In the genomic region with DNA sequence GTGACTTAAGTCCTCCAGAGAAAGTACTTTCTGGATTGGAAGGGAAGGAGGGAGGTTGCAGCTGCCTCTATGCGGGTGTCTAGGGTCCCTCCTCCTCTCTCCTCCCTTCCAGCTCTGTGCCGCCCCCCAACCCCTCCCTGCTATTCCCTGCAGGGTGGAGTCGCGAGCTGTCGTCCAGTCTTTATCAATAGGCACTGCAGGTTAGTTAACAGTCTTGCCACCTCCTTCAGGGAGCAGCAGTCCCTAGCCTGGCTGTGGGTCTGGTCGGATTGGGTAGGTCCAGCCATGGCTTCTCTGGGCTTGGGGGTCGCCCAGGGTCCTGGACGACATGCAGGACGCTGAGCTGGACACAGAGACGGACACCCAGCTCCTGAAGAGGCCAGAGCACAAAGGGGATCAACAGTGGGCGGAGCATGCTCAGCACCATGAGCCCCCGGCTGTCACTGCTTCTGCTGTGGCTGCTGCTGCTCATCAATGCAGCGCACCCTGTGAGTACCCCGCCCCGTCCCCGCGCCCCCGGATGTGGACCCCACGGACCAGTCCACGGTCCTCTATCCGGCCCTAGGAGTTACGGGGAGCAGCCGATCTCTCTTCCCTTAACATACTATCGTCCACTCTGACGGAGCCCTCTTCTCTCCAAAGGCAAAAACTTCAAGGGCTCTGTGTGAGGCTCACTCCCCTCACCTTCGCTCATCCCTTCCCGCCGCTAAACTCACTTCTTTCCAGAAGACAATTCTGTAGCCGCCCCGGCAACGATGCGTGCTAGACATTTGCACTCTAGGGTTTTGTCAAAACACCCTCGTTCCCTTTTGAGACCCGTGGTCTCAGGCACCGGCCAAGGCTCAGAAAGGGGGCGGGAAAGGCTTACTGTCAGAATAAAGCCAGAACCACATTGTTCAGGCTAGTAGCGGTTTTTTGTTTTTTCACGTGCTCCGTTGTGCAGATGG, we compare ENCODE assay signal across 8 mouse cellular contexts. TPM values are rescaled to one million over a fixed set of nuclear protein-coding genes. Genes with fewer than 3 reads are reported as not detected.
A peak's percentile ranks its signal among the peaks of the same experiment; 100 is the strongest.
DNase-seq lines count a peak whose midpoint lies in the region; ATAC-seq and TF ChIP-seq lines count a peak whose summit lies in the region.

A gene (plus strand): TSS at position 51 of the 947 bp plus-strand sequence.

- peaks cover 4% of the 10 kb centered on the region; the same call in 1 of the 2 replicates for H3K4me1 ChIP-seq in liver, embryonic 11.5 days (replicated peaks; ENCODE audit: control insufficient read depth, insufficient read depth, low read length)
- H3K4me1 ChIP-seq in embryonic facial prominence, embryonic 13.5 days: peaks cover 17% of the 10 kb centered on the region
- H3K4me1 ChIP-seq in limb, embryonic 11.5 days (ENCODE audit: control insufficient read depth, insufficient read depth, low read length): no peaks in the 10 kb centered on the region
- peaks cover 14% of the 10 kb centered on the region for H3K4me1 ChIP-seq in olfactory bulb, adult 2 months (ENCODE audit: control insufficient read depth, insufficient read depth, low read length)
- no peaks in the 10 kb centered on the region for H3K4me1 ChIP-seq in thymus, adult 2 months (replicated peaks; ENCODE audit: control insufficient read depth, insufficient read depth, low read length)

- peak; percentile 34; the same call in 1 of the 2 replicates for ATAC-seq in liver, embryonic 11.5 days (replicated peaks; ENCODE audit: low FRiP score)
- ATAC-seq in embryonic facial prominence, embryonic 13.5 days (ENCODE audit: insufficient number of reproducible peaks, insufficient read depth, low FRiP score, low TSS enrichment, low read depth): 0 out of 2 replicates have a peak, but pooled peaks have one; percentile 32
- peak; percentile 55; the same call in 1 of the 2 replicates for ATAC-seq in limb, embryonic 11.5 days (ENCODE audit: insufficient number of reproducible peaks, low FRiP score, low TSS enrichment, low read depth)
- ATAC-seq in CD4-positive, CD25-positive, alpha-beta regulatory T cell, adult 4 months: no peak

- no peak for TF ChIP-seq POLR2A in olfactory bulb, adult 2 months (IDR thresholded peaks at IDR 0.05; ENCODE audit: insufficient read depth, low read depth, low read length)
- TF ChIP-seq POLR2A in thymus, adult 2 months (IDR thresholded peaks at IDR 0.05; ENCODE audit: control insufficient read depth, extremely low read depth, insufficient read depth, low read length, poor library complexity): no peak

- H3K27me3 ChIP-seq in liver, embryonic 11.5 days (replicated peaks; ENCODE audit: control insufficient read depth, insufficient read depth, low read length): peaks cover 24% of the 10 kb centered on the region
- H3K27me3 ChIP-seq in embryonic facial prominence, embryonic 13.5 days: peaks cover 48% of the 10 kb centered on the region
- peaks cover 30% of the 10 kb centered on the region for H3K27me3 ChIP-seq in limb, embryonic 11.5 days (ENCODE audit: control insufficient read depth, insufficient read depth, low read length)
- peaks cover 6% of the 10 kb centered on the region; the same call in 1 of the 2 replicates for H3K27me3 ChIP-seq in thymus, adult 2 months (ENCODE audit: control insufficient read depth, insufficient read depth, low read length)

- peak; percentile 41 for DNase-seq in liver, embryonic 11.5 days (ENCODE audit: low spot score)
- DNase-seq in liver: no peak
- DNase-seq in limb, embryonic 11.5 days (ENCODE audit: low spot score): peak; percentile 51
- no peak for DNase-seq in gastrocnemius, adult 8-10 months (ENCODE audit: low spot score in 2 of 2)
- DNase-seq in thymus, adult 2 months: no peak

- 2% methylated on average over 39 of the region's 39 CpGs for WGBS in liver, embryonic 11.5 days
- 1% methylated on average over 39 of the region's 39 CpGs for WGBS in embryonic facial prominence, embryonic 13.5 days
- WGBS in limb, embryonic 11.5 days: 1% methylated on average over 37 of the region's 39 CpGs
- 3% methylated on average over 39 of the region's 39 CpGs for WGBS in olfactory bulb, adult 2 months
- WGBS in thymus, adult 2 months: 10% methylated on average over 39 of the region's 39 CpGs

- no peak within 1 kb of the TSS for H3K9ac ChIP-seq in liver, embryonic 11.5 days (ENCODE audit: low read depth, low read length)
- peak within 1 kb of the TSS; percentile 61 for H3K9ac ChIP-seq in embryonic facial prominence, embryonic 13.5 days
- peak within 1 kb of the TSS; percentile 27 for H3K9ac ChIP-seq in limb, embryonic 11.5 days (ENCODE audit: low read length)

- H3K4me2 ChIP-seq in liver, embryonic 11.5 days: peak within 1 kb of the TSS; percentile 65
- H3K4me2 ChIP-seq in embryonic facial prominence, embryonic 13.5 days: peak within 1 kb of the TSS; percentile 73
- H3K4me2 ChIP-seq in limb, embryonic 11.5 days (ENCODE audit: low read depth, severe bottlenecking): peak within 1 kb of the TSS; percentile 73

- H3K4me3 ChIP-seq in liver, embryonic 11.5 days (ENCODE audit: low read depth, low read length): peak within 1 kb of the TSS; percentile 34
- H3K4me3 ChIP-seq in embryonic facial prominence, embryonic 13.5 days: peak within 1 kb of the TSS; percentile 43
- peak within 1 kb of the TSS; percentile 35 for H3K4me3 ChIP-seq in limb, embryonic 11.5 days (ENCODE audit: low read depth, low read length)
- H3K4me3 ChIP-seq in olfactory bulb, adult 2 months (ENCODE audit: insufficient read depth, low read depth, low read length): peak within 1 kb of the TSS; percentile 4; the same call in 1 of the 2 replicates
- H3K4me3 ChIP-seq in thymus, adult 2 months (ENCODE audit: control insufficient read depth, insufficient read depth, low read length): no peak within 1 kb of the TSS

- H3K27ac ChIP-seq in liver, embryonic 11.5 days (ENCODE audit: low read depth, low read length): no peak within 1 kb of the TSS
- H3K27ac ChIP-seq in embryonic facial prominence, embryonic 13.5 days: no peak within 1 kb of the TSS
- no peak within 1 kb of the TSS for H3K27ac ChIP-seq in limb, embryonic 11.5 days (replicated peaks; ENCODE audit: low read depth, low read length)
- no peak within 1 kb of the TSS for H3K27ac ChIP-seq in olfactory bulb, adult 2 months (ENCODE audit: insufficient read depth, low read depth, low read length)
- no peak within 1 kb of the TSS for H3K27ac ChIP-seq in thymus, adult 2 months (ENCODE audit: control insufficient read depth, insufficient read depth, low read length)

- H3K9me3 ChIP-seq in liver, embryonic 11.5 days (ENCODE audit: control insufficient read depth, low read length): no peaks in the 10 kb centered on the region
- H3K9me3 ChIP-seq in embryonic facial prominence, embryonic 13.5 days: no peaks in the 10 kb centered on the region
- H3K9me3 ChIP-seq in limb, embryonic 11.5 days (ENCODE audit: control insufficient read depth, low read length): no peaks in the 10 kb centered on the region

- H3K36me3 ChIP-seq in liver, embryonic 11.5 days (ENCODE audit: control insufficient read depth, insufficient read depth, low read length): no peaks in the 10 kb centered on the region
- no peaks in the 10 kb centered on the region for H3K36me3 ChIP-seq in embryonic facial prominence, embryonic 13.5 days
- no peaks in the 10 kb centered on the region for H3K36me3 ChIP-seq in limb, embryonic 11.5 days (ENCODE audit: control insufficient read depth, insufficient read depth, low read length)
- H3K36me3 ChIP-seq in thymus, adult 2 months (ENCODE audit: control insufficient read depth, insufficient read depth, low read length): no peaks in the 10 kb centered on the region

- TF ChIP-seq CTCF in olfactory bulb, adult 2 months (IDR thresholded peaks at IDR 0.05; ENCODE audit: insufficient read depth, low read depth, low read length): no peak
- TF ChIP-seq CTCF in thymus, adult 2 months (IDR thresholded peaks at IDR 0.05; ENCODE audit: borderline replicate concordance, control insufficient read depth, extremely low read depth, insufficient read depth, low read length, poor library complexity): no peak

RNA-seq across cellular contexts. Expression of the gene that starts here (rescaled TPM):
- not detected in 2 replicates for polyA plus RNA-seq in liver, embryonic 11.5 days (2014; fragmentation: Nextera tagmentation; extraction: Ambion mirVana)
- 0.17 TPM in 1 of 2 replicates, not detected in the other for polyA plus RNA-seq in embryonic facial prominence, embryonic 13.5 days (2015; fragmentation: Nextera tagmentation; extraction: Ambion mirVana)
- not detected in 2 replicates for polyA plus RNA-seq in limb, embryonic 11.5 days (2014; fragmentation: Nextera tagmentation; extraction: Ambion mirVana)
- polyA plus RNA-seq in olfactory bulb, adult 2 months (2012; ENCODE audit: insufficient read depth, insufficient read length, low replicate concordance, missing spikeins): not detected in 2 replicates
- under 1 TPM in 1 of 2 experiments, not detected in 1; 0.34 TPM for polyA plus RNA-seq in CD4-positive, CD25-positive, alpha-beta regulatory T cell, adult 4 months (2017; shearing (Covaris generic))
- total RNA-seq in gastrocnemius, adult 8-10 months (2022): 1 to 10 TPM; 1.5 to 3.3 (median 2.6) TPM
- 0.96 TPM in 2 replicates for polyA plus RNA-seq in thymus, adult 2 months (2012; rRNA removed)

Comparison
In these comparisons a context has a peak if more than half of its experiments do, and no peak if none do; other contexts are left out.
1. Peak in DNase-seq, ATAC-seq, H3K4me3 ChIP-seq and H3K4me2 ChIP-seq in liver, embryonic 11.5 days; RNA of the gene not detected or under 1 TPM.
2. Peak in ATAC-seq, H3K4me3 ChIP-seq, H3K9ac ChIP-seq and H3K4me2 ChIP-seq in embryonic facial prominence, embryonic 13.5 days; RNA of the gene not detected or under 1 TPM.
3. Peak in DNase-seq, ATAC-seq, H3K4me3 ChIP-seq, H3K9ac ChIP-seq and H3K4me2 ChIP-seq in limb, embryonic 11.5 days; RNA of the gene not detected or under 1 TPM.